Mouse (Mus musculus) lung, embryonic 16.5 days (tissue): ENCODE measurements around the gene Mtif3. TPM values are rescaled to one million over a fixed set of nuclear protein-coding genes. Genes with fewer than 3 reads are reported as not detected.

Source experiments
- ATAC-seq: fragments of 200-750 bp; cut with Nextera tagmentation; 2 replicates; pipeline ENCODE4 v1.8.0; 2017; ENCODE audit warnings: low read depth, mild to moderate bottlenecking, moderate library complexity
- H3K27ac ChIP-seq: fragments of 300-500 bp; sonication (generic); 2 replicates; pipeline ENCODE4 v1.5.1; 2014; ENCODE audit warnings: mild to moderate bottlenecking, control low read depth, low read length
- H3K27me3 ChIP-seq: fragments of 300-500 bp; sonication (generic); 2 replicates; pipeline ENCODE4 v1.6.1; 2014; ENCODE audit warnings: low read depth, low read length, mixed read lengths; ENCODE audit not compliant: control insufficient read depth, insufficient read depth
- H3K36me3 ChIP-seq: fragments of 300-500 bp; sonication (generic); 2 replicates; pipeline ENCODE4 v1.6.1; 2014; ENCODE audit warnings: low read length; ENCODE audit not compliant: control insufficient read depth, insufficient read depth
- H3K4me1 ChIP-seq: fragments of 300-500 bp; sonication (generic); replicated peaks from 2 replicates; pipeline ENCODE4 v1.6.1; 2014; ENCODE audit warnings: low read length, mixed read lengths; ENCODE audit not compliant: control insufficient read depth, insufficient read depth
- H3K4me2 ChIP-seq: fragments of 300-500 bp; sonication (generic); 2 replicates; pipeline ENCODE4 v1.6.1; 2014; ENCODE audit warnings: low read depth, low read length, control low read depth
- H3K4me3 ChIP-seq: fragments of 300-500 bp; sonication (generic); 2 replicates; pipeline ENCODE4 v1.5.1; 2014; ENCODE audit warnings: mild to moderate bottlenecking, low read length, control low read depth
- H3K9ac ChIP-seq: fragments of 300-500 bp; sonication (generic); 2 replicates; pipeline ENCODE4 v1.6.1; 2014; ENCODE audit warnings: low read length, control low read depth
- H3K9me3 ChIP-seq: fragments of 300-500 bp; sonication (generic); 2 replicates; pipeline ENCODE4 v1.6.1; 2016; ENCODE audit warnings: low read length; ENCODE audit not compliant: control insufficient read depth
- WGBS: fragments of 180-500 bp; shearing (Covaris S2); extraction: QIAGEN DNeasy Blood & Tissue Kit; methylation state at CpG from one replicate; pipeline ENCODE4 v1.1.7; 2014; 5-methylcytosine and 5-hydroxymethylcytosine counted together
- polyA plus RNA-seq: library from polyadenylated mRNA; unstranded; fragments of >200 nt; fragmentation: Nextera tagmentation; extraction: Ambion mirVana; gene quantifications from 2 replicates; pipeline ENCODE4 v1.2.1, GENCODE M21; 2015

Gene Mtif3
- polyA plus RNA-seq, 1 experiment from 2014 or later, result 21.0 TPM

- ATAC-seq, result peak; percentile 50; the same call in 1 of the 2 replicates
- H3K27me3 ChIP-seq, result no peaks in the 10 kb centered on the region
- H3K9ac ChIP-seq, result no peak overlapping the region
- 75% methylated on average over 10 of the region's 10 CpGs for WGBS
- H3K27ac ChIP-seq, result no peak overlapping the region
- H3K4me2 ChIP-seq, result no peak overlapping the region
- no peaks in the 10 kb centered on the region for H3K9me3 ChIP-seq
- H3K4me1 ChIP-seq, result no peaks in the 10 kb centered on the region
- no peak overlapping the region for H3K4me3 ChIP-seq
- no peaks in the 10 kb centered on the region for H3K36me3 ChIP-seq
Observed at GRCm38 (mm10) chr5:146987588-146987987, 24.0 kb upstream of the Mtif3 start.

- Histone ChIP-seq H3K9ac (no peak overlapping the region), H3K4me2 (no peak overlapping the region), H3K4me3 (no peak overlapping the region), H3K9me3 (no peaks in the 10 kb centered on the region), H3K4me1 (no peaks in the 10 kb centered on the region), H3K36me3 (no peaks in the 10 kb centered on the region), H3K27me3 (no peaks in the 10 kb centered on the region), H3K27ac (no peak overlapping the region)
- WGBS, result 63% methylated on average over 21 of the region's 21 CpGs
- no peak for ATAC-seq
Observed at GRCm38 (mm10) chr5:146985725-146986433, 22.3 kb upstream of the Mtif3 start.

- H3K4me2 ChIP-seq, result no peak overlapping the region
- H3K4me3 ChIP-seq, result no peak overlapping the region
- H3K36me3 ChIP-seq, result no peaks in the 10 kb centered on the region
- no peak overlapping the region for H3K9ac ChIP-seq
- 4% methylated on average over 8 of the region's 8 CpGs for WGBS
- ATAC-seq, result peak; percentile 39; the same call in 1 of the 2 replicates
- H3K27me3 ChIP-seq, result no peaks in the 10 kb centered on the region
- no peaks in the 10 kb centered on the region for H3K4me1 ChIP-seq
- H3K27ac ChIP-seq, result no peak overlapping the region
- H3K9me3 ChIP-seq, result no peaks in the 10 kb centered on the region
Observed at GRCm38 (mm10) chr5:146983216-146983615, 19.6 kb upstream of the Mtif3 start.

GRCm38 (mm10) chr5:146981376-146981775, 17.8 kb upstream of the Mtif3 start:
- Histone ChIP-seq H3K4me3 (no peak overlapping the region), H3K4me2 (no peak overlapping the region), H3K4me1 (no peaks in the 10 kb centered on the region), H3K27ac (no peak overlapping the region), H3K9me3 (no peaks in the 10 kb centered on the region), H3K9ac (no peak overlapping the region), H3K36me3 (no peaks in the 10 kb centered on the region), H3K27me3 (no peaks in the 10 kb centered on the region)
- no peak for ATAC-seq
- 72% methylated on average over 6 of the region's 6 CpGs for WGBS

- 12% methylated on average over 13 of the region's 13 CpGs for WGBS
- Histone ChIP-seq H3K9me3 (no peaks in the 10 kb centered on the region), H3K9ac (0 out of 2 replicates have a peak overlapping the region, but pooled peaks have one; percentile 49), H3K36me3 (no peaks in the 10 kb centered on the region), H3K27me3 (no peaks in the 10 kb centered on the region), H3K4me2 (peak overlapping the region; percentile 41), H3K4me3 (no peak overlapping the region; the same call in 1 of the 2 replicates), H3K4me1 (peaks cover 11% of the 10 kb centered on the region), H3K27ac (peak overlapping the region; percentile 39; the same call in 1 of the 2 replicates)
- no peak for ATAC-seq
Observed at GRCm38 (mm10) chr5:146974781-146975123, 11.2 kb upstream of the Mtif3 start.

- peak; percentile 69 for ATAC-seq
- H3K4me2 ChIP-seq, result peak overlapping the region; percentile 41
Observed at GRCm38 (mm10) chr5:146973858-146974780, 10.5 kb upstream of the Mtif3 start.

GRCm38 (mm10) chr5:146973353-146973752, 9.8 kb upstream of the Mtif3 start:
- 84% methylated on average over 9 of the region's 9 CpGs for WGBS
- Histone ChIP-seq H3K27me3 (no peaks in the 10 kb centered on the region), H3K36me3 (no peaks in the 10 kb centered on the region), H3K4me3 (no peak overlapping the region), H3K4me1 (peaks cover 11% of the 10 kb centered on the region), H3K9ac (no peak overlapping the region), H3K4me2 (no peak overlapping the region), H3K9me3 (no peaks in the 10 kb centered on the region), H3K27ac (no peak overlapping the region)
- no peak for ATAC-seq

More at GRCm38 (mm10) chr5:146973858-146974780, 10.5 kb upstream of the Mtif3 start:
- WGBS, result 51% methylated on average over 25 of the region's 25 CpGs
- Histone ChIP-seq H3K4me1 (peaks cover 11% of the 10 kb centered on the region), H3K9me3 (no peaks in the 10 kb centered on the region), H3K4me3 (no peak overlapping the region), H3K9ac (no peak overlapping the region), H3K36me3 (no peaks in the 10 kb centered on the region), H3K27ac (0 out of 2 replicates have a peak overlapping the region, but pooled peaks have one; percentile 5), H3K27me3 (no peaks in the 10 kb centered on the region)

- H3K27ac ChIP-seq, result peak overlapping the region; percentile 59; the same call in 1 of the 2 replicates
- no peaks in the 10 kb centered on the region; the same call in 1 of the 2 replicates for H3K9me3 ChIP-seq
- H3K4me1 ChIP-seq, result peaks cover 11% of the 10 kb centered on the region
- peak; percentile 34; the same call in 1 of the 2 replicates for ATAC-seq
- no peaks in the 10 kb centered on the region for H3K36me3 ChIP-seq
- H3K4me3 ChIP-seq, result no peak overlapping the region
- H3K27me3 ChIP-seq, result no peaks in the 10 kb centered on the region
- 47% methylated on average over 10 of the region's 10 CpGs for WGBS
- H3K4me2 ChIP-seq, result no peak overlapping the region
- H3K9ac ChIP-seq, result no peak overlapping the region
Observed at GRCm38 (mm10) chr5:146971776-146972561, 8.4 kb upstream of the Mtif3 start.
